ENCODE assay signal across 8 mouse cellular contexts in genomic region chr15:7398609-7399540, GRCm38 (mm10). TPM values are rescaled to one million over a fixed set of nuclear protein-coding genes. Genes with fewer than 3 reads are reported as not detected.
DNase-seq lines count a peak whose midpoint lies in the region; ATAC-seq and TF ChIP-seq lines count a peak whose summit lies in the region.

No protein-coding gene starts in this region.

- H3K27ac ChIP-seq in gastrocnemius, adult 2 months: peak overlapping the region; percentile 79
- peak overlapping the region; percentile 84 for H3K27ac ChIP-seq in embryonic facial prominence, embryonic 13.5 days
- H3K27ac ChIP-seq in hindbrain, embryonic 16.5 days (ENCODE audit: low read depth, low read length): 0 out of 2 replicates have a peak overlapping the region, but pooled peaks have one; percentile 42
- H3K27ac ChIP-seq in cerebellum, adult 2 months (ENCODE audit: insufficient read depth, low read length): no peak overlapping the region

- intact Hi-C loops in gastrocnemius, adult 2 months (cut with DNase I): no loop called here

- H3K4me3 ChIP-seq in gastrocnemius, adult 2 months: peak overlapping the region; percentile 77
- H3K4me3 ChIP-seq in embryonic facial prominence, embryonic 13.5 days: peak overlapping the region; percentile 69
- H3K4me3 ChIP-seq in hindbrain, embryonic 16.5 days (ENCODE audit: low read length): peak overlapping the region; percentile 66
- no peak overlapping the region for H3K4me3 ChIP-seq in cerebellum, adult 2 months (replicated peaks; ENCODE audit: insufficient read depth, low read depth, low read length)

- 0 out of 2 replicates have a peak, but pooled peaks have one; percentile 11 for ATAC-seq in embryonic facial prominence, embryonic 13.5 days (ENCODE audit: insufficient number of reproducible peaks, insufficient read depth, low FRiP score, low TSS enrichment, low read depth)
- peak; percentile 51; the same call in 1 of the 2 replicates for ATAC-seq in hindbrain, embryonic 16.5 days

- WGBS in embryonic facial prominence, embryonic 13.5 days: 2% methylated on average over 17 of the region's 17 CpGs
- WGBS in hindbrain, embryonic 16.5 days: 6% methylated on average over 17 of the region's 17 CpGs
- 11% methylated on average over 17 of the region's 17 CpGs for WGBS in cerebellum, adult 2 months

- no peak for DNase-seq in gastrocnemius, adult 2 months
- DNase-seq in gastrocnemius, postnatal 25 days: no peak
- DNase-seq in lung, postnatal 36 days: peak; percentile 50
- DNase-seq in spleen, adult 12 weeks (ENCODE audit: low spot score): no peak
- no peak for DNase-seq in spleen, postnatal 36 days (ENCODE audit: low spot score in 2 of 2)
- no peak for DNase-seq in cerebellum, adult 2 months

- peak overlapping the region; percentile 90 for H3K4me2 ChIP-seq in embryonic facial prominence, embryonic 13.5 days
- peak overlapping the region; percentile 99 for H3K4me2 ChIP-seq in hindbrain, embryonic 16.5 days (ENCODE audit: low read length)

- TF ChIP-seq POLR2A in cerebellum, adult 2 months (IDR thresholded peaks at IDR 0.05; ENCODE audit: borderline replicate concordance, insufficient read depth, low read length): no peak

- peak overlapping the region; percentile 80 for H3K9ac ChIP-seq in embryonic facial prominence, embryonic 13.5 days
- peak overlapping the region; percentile 67 for H3K9ac ChIP-seq in hindbrain, embryonic 16.5 days (ENCODE audit: low read depth, low read length)

- H3K4me1 ChIP-seq in embryonic facial prominence, embryonic 13.5 days: peaks cover 10% of the 10 kb centered on the region; the same call in 1 of the 2 replicates
- H3K4me1 ChIP-seq in hindbrain, embryonic 16.5 days (ENCODE audit: control insufficient read depth, insufficient read depth, low read depth, low read length): peaks cover 10% of the 10 kb centered on the region
- no peaks in the 10 kb centered on the region for H3K4me1 ChIP-seq in cerebellum, adult 2 months (ENCODE audit: control insufficient read depth, insufficient read depth, low read length)

- no peak for TF ChIP-seq CTCF in gastrocnemius, adult 2 months (IDR thresholded peaks at IDR 0.05)
- TF ChIP-seq CTCF in cerebellum, adult 2 months (IDR thresholded peaks at IDR 0.05; ENCODE audit: borderline replicate concordance, insufficient read depth, low read depth, low read length): no peak

- H3K36me3 ChIP-seq in embryonic facial prominence, embryonic 13.5 days: no peaks in the 10 kb centered on the region
- H3K36me3 ChIP-seq in hindbrain, embryonic 16.5 days (ENCODE audit: control insufficient read depth, insufficient read depth, low read length): no peaks in the 10 kb centered on the region

- peaks cover 12% of the 10 kb centered on the region for H3K27me3 ChIP-seq in embryonic facial prominence, embryonic 13.5 days
- peaks cover 9% of the 10 kb centered on the region for H3K27me3 ChIP-seq in hindbrain, embryonic 16.5 days (replicated peaks; ENCODE audit: control insufficient read depth, insufficient read depth, low read length)
- no peaks in the 10 kb centered on the region; the same call in 1 of the 2 replicates for H3K27me3 ChIP-seq in cerebellum, adult 2 months (ENCODE audit: control insufficient read depth, insufficient read depth, low read length)

- H3K9me3 ChIP-seq in embryonic facial prominence, embryonic 13.5 days: no peaks in the 10 kb centered on the region
- H3K9me3 ChIP-seq in hindbrain, embryonic 16.5 days (ENCODE audit: control insufficient read depth, low read length): no peaks in the 10 kb centered on the region

RNA-seq across cellular contexts. Expression of gene Egflam, which starts 0.7 kb away (rescaled TPM):
- 10 to 100 TPM; 14.5 to 19.9 TPM for total RNA-seq in gastrocnemius, adult 2 months (2021)
- total RNA-seq in gastrocnemius, postnatal 25 days (2021): 10 to 100 TPM; 10.3 to 11.9 TPM
- polyA plus RNA-seq in embryonic facial prominence, embryonic 13.5 days (2015; fragmentation: Nextera tagmentation; extraction: Ambion mirVana): 13.4 and 14.7 TPM in 2 replicates
- 11.3 and 14.1 TPM in 2 replicates for polyA plus RNA-seq in hindbrain, embryonic 16.5 days (2015; fragmentation: Nextera tagmentation; extraction: Ambion mirVana)
- polyA plus RNA-seq in cerebellum, adult 2 months (2012; rRNA removed): 2.7 and 3.0 TPM in 2 replicates
